Mouse (Mus musculus) thymus, adult 2 months (tissue): ENCODE data around the gene Col13a1. TPM values are rescaled to one million over a fixed set of nuclear protein-coding genes. Genes with fewer than 3 reads are reported as not detected.

Experiments
- DNase-seq: peaks from one replicate; pipeline ENCODE4 v3.0.0; 2021
- H3K27ac ChIP-seq: fragments of 200-500 bp; 2 replicates; pipeline ENCODE4 v1.5.1; 2012; ENCODE audit warnings: low read length, control low read depth; ENCODE audit not compliant: control insufficient read depth, insufficient read depth
- H3K27me3 ChIP-seq: fragments of 200-500 bp; 2 replicates; pipeline ENCODE4 v1.6.1; 2012; ENCODE audit warnings: mild to moderate bottlenecking, low read length, moderate library complexity, mixed read lengths; ENCODE audit not compliant: control insufficient read depth, insufficient read depth
- H3K36me3 ChIP-seq: fragments of 200-500 bp; 2 replicates; pipeline ENCODE4 v1.6.1; 2012; ENCODE audit warnings: mild to moderate bottlenecking, low read length, moderate library complexity; ENCODE audit not compliant: control insufficient read depth, insufficient read depth
- H3K4me1 ChIP-seq: fragments of 200-500 bp; replicated peaks from 2 replicates; pipeline ENCODE4 v1.6.1; 2012; ENCODE audit warnings: low read length; ENCODE audit not compliant: control insufficient read depth, insufficient read depth
- H3K4me3 ChIP-seq: fragments of 200-500 bp; 2 replicates; pipeline ENCODE4 v1.5.1; 2012; ENCODE audit warnings: mild to moderate bottlenecking, low read length, control low read depth, moderate library complexity; ENCODE audit not compliant: control insufficient read depth, insufficient read depth
- CTCF ChIP-seq: fragments of 200-500 bp; IDR thresholded peaks from 2 replicates; pipeline ENCODE4 v1.5.1; 2012; ENCODE audit warnings: mild to moderate bottlenecking, control low read depth, low read length, moderate library complexity, borderline replicate concordance; ENCODE audit not compliant: control insufficient read depth, poor library complexity, insufficient read depth; ENCODE audit errors: extremely low read depth
- POLR2A ChIP-seq: fragments of 200-500 bp; IDR thresholded peaks from 2 replicates; pipeline ENCODE4 v1.6.1; 2012; ENCODE audit warnings: mild to moderate bottlenecking, low read length, control low read depth, moderate library complexity; ENCODE audit not compliant: control insufficient read depth, poor library complexity, insufficient read depth; ENCODE audit errors: extremely low read depth
- WGBS: fragments of 180-500 bp; shearing (Covaris S2); methylation state at CpG from one replicate; pipeline ENCODE4 v1.1.7; 2018; 5-methylcytosine and 5-hydroxymethylcytosine counted together
- polyA plus RNA-seq: library from polyadenylated mRNA; depleted of rRNA; stranded (reverse); fragments of >200 nt; gene quantifications from 2 replicates; pipeline ENCODE4 v1.2.3, GENCODE M21; 2012

Col13a1 gene
- polyA plus RNA-seq, 1 experiment, result 0.13 TPM

DNA sequence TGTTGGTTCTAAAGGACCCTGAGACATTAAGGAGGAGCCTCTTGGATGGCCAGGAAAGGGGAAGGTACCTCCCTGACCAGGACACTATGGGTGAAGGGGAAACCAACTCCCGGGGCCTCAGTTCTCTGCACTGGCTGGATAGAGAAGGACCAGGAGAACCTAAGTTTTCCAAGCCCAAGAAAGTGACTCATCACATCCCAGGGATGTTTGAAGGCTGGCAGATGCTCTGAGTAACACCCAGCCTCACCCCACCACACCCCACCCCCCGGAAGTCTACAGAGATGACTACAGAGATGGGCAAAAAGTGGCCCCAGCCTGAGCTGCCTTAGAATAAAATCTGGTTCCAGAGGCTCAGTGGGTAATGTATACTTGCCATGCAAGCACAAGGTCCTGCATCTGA is 34.5 kb downstream of the Col13a1 start:
- WGBS, result 92% methylated on average over 2 of the region's 2 CpGs
- Histone ChIP-seq H3K4me3 (no peak overlapping the region), H3K36me3 (no peaks in the 10 kb centered on the region), H3K27me3 (no peaks in the 10 kb centered on the region), H3K4me1 (no peaks in the 10 kb centered on the region), H3K27ac (no peak overlapping the region)
- no peak for TF ChIP-seq CTCF
- no peak for TF ChIP-seq POLR2A
- DNase-seq, result no peak

DNA sequence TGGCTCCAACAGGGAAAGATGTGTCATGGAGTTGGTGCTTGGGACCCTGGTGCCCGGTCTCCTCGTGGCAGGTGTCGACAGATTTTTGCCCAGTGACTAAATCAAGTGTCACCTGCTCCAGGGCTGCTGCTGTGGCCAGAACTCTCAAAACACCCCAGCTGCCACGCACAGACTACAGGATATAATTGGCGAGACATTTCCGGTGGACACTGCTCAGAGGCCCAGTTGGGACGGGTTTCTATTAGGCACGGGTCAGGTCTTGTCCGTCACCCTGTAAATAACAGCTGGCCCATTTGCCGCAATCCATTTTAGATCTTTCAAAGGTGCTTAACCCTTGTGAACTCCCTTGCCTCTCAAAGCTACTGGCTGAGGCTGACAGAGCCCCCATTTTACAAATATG is 35.4 kb downstream of the Col13a1 start:
- TF ChIP-seq POLR2A, result no peak
- 93% methylated on average over 10 of the region's 10 CpGs for WGBS
- no peak overlapping the region for H3K27ac ChIP-seq
- no peaks in the 10 kb centered on the region for H3K36me3 ChIP-seq
- H3K4me3 ChIP-seq, result no peak overlapping the region
- no peaks in the 10 kb centered on the region for H3K27me3 ChIP-seq
- DNase-seq, result no peak
- H3K4me1 ChIP-seq, result no peaks in the 10 kb centered on the region

DNA sequence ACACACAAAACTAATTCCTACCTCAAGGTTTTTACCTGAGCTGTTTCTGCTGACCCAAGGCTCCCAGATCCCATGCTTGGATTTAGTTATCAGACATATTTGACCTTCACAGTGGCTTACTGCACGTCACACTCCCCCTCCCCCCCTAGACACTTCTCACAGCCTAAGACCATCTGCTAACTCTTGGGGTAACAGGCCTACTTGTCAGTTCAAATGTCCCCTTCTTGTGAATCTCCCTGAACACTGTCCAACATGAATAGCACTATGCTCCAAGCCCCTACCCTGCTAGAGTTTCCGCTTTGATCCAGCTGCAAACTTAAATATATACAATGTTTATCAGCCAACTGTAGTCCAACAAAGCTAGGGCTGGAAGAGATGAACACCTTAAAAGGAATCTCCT is 36.2 kb downstream of the Col13a1 start:
- H3K4me3 ChIP-seq, result no peak overlapping the region
- 89% methylated on average over 2 of the region's 2 CpGs for WGBS
- DNase-seq, result no peak
- no peak for TF ChIP-seq POLR2A
- H3K4me1 ChIP-seq, result no peaks in the 10 kb centered on the region
- no peaks in the 10 kb centered on the region for H3K27me3 ChIP-seq
- H3K27ac ChIP-seq, result no peak overlapping the region
- H3K36me3 ChIP-seq, result no peaks in the 10 kb centered on the region

DNA sequence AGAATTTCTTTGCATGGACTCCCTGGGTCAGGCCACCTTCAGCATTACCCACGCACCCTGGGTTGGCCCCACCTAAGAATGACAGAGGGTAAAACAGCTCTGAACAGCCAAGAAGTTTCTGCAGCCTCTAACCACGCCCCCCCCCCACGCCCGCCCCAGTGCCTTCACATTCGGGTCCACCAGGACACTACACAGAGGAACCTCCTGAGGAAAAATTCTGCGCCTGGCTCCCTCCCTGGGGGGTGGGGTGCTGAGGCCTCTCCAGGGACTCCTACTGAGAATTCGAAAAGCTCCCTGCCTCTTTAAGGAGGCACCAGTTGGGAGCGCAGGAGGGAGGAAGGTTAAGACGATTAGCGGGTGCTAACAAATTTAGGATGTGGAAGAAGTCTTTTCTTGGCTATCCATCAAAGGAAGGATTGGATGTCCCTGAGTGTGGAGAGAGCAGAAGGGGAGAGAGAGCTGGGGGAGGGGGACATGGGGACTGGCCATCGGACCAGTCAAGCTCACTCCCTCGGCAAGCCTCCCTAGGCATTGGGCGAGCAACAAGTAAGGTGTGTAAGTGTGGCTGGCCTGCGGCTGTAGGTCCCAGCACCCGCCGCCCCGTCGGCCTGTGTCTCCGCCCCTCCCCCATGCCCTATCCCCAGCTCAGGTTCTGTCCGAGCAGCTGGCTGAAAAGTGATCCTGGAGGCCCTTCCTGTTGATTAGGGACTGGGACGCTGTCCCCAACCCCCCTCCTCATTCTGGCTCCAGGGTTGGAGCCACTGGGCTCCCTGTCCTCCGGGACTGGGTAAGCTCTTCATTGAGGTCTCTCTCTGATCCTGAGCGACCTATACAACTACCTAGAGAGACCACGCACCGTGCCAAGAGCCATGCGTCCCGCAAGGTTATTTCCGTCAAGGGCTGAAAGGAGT is 42.4 kb downstream of the Col13a1 start:
- 35% methylated on average over 28 of the region's 28 CpGs for WGBS
- no peak for DNase-seq
- Histone ChIP-seq H3K4me1 (no peaks in the 10 kb centered on the region), H3K4me3 (no peak overlapping the region), H3K27ac (no peak overlapping the region), H3K27me3 (no peaks in the 10 kb centered on the region), H3K36me3 (no peaks in the 10 kb centered on the region)
- TF ChIP-seq POLR2A (no peak), CTCF (no peak)

DNA sequence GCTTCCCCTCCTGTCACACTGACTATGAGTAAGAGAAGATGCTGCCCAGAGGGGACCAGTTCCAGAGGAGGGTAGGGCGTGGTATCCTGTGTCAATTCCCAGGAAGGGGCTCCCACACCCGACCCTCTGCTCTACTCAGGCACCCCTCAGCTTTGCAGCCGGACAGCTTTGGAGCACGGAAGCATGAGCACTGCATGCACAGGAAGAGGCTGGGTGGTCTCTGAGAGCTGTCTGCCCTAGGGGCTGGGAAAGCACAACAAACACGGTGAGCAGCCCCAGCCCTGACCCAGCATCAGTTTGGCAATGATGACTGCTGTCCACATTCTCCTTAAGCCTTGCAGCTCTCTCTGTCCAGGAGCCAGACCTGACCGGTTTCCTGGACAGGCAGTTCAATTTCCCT is 47.2 kb downstream of the Col13a1 start:
- no peak overlapping the region for H3K4me3 ChIP-seq
- H3K36me3 ChIP-seq, result no peaks in the 10 kb centered on the region
- WGBS, result 90% methylated on average over 6 of the region's 6 CpGs
- no peaks in the 10 kb centered on the region; the same call in 1 of the 2 replicates for H3K27me3 ChIP-seq
- no peak overlapping the region for H3K27ac ChIP-seq
- DNase-seq, result no peak
- no peak for TF ChIP-seq CTCF
- TF ChIP-seq POLR2A, result no peak
- no peaks in the 10 kb centered on the region for H3K4me1 ChIP-seq

DNA sequence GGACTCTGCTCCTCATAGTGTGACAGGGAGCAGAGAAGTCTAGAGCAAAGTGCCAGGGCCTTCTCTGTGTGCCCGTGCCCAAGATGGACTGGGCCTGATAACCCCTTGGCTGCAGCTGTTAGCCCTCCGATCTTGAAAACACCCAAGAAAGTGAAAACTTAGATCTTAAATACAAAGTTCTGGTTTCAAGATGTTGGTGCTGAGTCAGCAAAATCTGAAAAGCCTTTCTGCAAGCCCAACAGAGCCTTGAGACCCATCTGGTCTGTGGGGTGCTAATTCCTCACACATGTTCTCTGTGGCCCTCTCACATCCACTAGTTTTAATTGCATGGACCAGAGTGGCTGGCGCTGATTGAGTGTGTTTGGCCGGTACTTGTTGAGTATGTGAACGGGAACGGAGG is 49.0 kb downstream of the Col13a1 start:
- Histone ChIP-seq H3K4me3 (no peak overlapping the region), H3K36me3 (no peaks in the 10 kb centered on the region), H3K4me1 (no peaks in the 10 kb centered on the region), H3K27ac (no peak overlapping the region), H3K27me3 (no peaks in the 10 kb centered on the region; the same call in 1 of the 2 replicates)
- DNase-seq, result no peak
- TF ChIP-seq CTCF (no peak), POLR2A (no peak)
- WGBS, result 83% methylated on average over 6 of the region's 6 CpGs

DNA sequence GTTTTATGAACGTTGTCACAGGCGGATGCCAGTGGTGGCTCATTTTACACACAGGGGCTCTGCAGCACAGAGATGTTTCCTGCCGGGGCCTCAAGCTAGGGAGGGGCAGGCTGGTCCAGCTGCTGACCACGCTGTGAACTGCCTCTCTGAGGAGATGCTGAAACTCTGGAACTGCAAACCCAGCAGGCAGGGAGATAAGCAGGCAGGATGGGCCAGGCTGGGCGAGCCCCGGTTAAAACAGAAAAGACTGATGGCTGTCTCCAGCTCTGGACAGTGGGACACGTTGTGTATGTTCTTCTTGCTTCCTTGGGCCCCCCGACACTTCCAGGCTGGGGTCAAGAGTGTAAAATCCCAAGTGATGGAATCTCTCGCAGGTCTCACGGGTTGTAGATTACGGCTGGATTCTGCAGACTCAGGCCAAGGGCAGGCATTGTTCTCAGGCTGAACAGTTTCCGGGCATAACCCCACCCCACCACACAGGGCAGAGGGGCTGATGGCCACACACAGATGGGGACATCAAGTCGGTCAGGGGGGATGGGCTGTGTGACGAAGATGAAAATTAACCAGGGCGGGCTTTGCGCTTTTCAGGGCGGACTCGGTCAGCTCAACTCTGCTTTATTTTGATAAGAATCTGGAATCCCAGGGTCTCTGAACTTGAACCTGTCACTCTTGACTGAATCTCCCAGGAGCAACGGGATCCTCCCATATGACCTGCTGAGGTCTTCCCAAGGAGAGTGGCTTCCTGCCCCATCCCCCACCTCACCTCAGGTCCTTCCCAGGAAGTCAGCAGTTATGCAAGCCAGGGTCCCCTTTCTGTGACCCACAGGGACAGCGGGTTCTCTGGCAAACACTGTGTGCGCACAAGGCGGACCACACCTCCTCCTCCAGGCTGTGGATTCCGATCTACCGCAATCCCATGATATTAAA is 49.9 kb downstream of the Col13a1 start:
- DNase-seq, result no peak
- Histone ChIP-seq H3K4me1 (no peaks in the 10 kb centered on the region), H3K4me3 (no peak overlapping the region), H3K36me3 (no peaks in the 10 kb centered on the region), H3K27ac (no peak overlapping the region), H3K27me3 (no peaks in the 10 kb centered on the region; the same call in 1 of the 2 replicates)
- WGBS, result 36% methylated on average over 24 of the region's 24 CpGs
- TF ChIP-seq POLR2A, result no peak
- no peak for TF ChIP-seq CTCF
